Mouse (Mus musculus) erythroblast, embryonic 14.5 days (primary cell): ENCODE measurements at regions not wholly inside any gene's neighbourhood (a gene's known extent, or its start where the extent isn't known, plus 50 kb on each side); places are given as distances from the start of the nearest gene placed in this dataset.

Experiments
- H3K27me3 ChIP-seq: 2 replicates; pipeline ENCODE4 v1.6.1; 2012; ENCODE audit warnings: inconsistent platforms; ENCODE audit not compliant: control insufficient read depth
- H3K36me3 ChIP-seq: 2 replicates; pipeline ENCODE4 v1.6.1; 2012; ENCODE audit warnings: mild to moderate bottlenecking, inconsistent platforms; ENCODE audit not compliant: control insufficient read depth
- H3K4me1 ChIP-seq: 2 replicates; pipeline ENCODE4 v1.6.1; 2012; ENCODE audit warnings: inconsistent platforms; ENCODE audit not compliant: control insufficient read depth
- H3K4me3 ChIP-seq: replicated peaks from 2 replicates; pipeline ENCODE3; 2012; ENCODE audit warnings: moderate library complexity, mild to moderate bottlenecking, inconsistent platforms
- H3K9me3 ChIP-seq: 2 replicates; pipeline ENCODE4 v1.6.1; 2012; ENCODE audit warnings: low read length, inconsistent platforms, mixed read lengths; ENCODE audit not compliant: control insufficient read depth
- GATA1 ChIP-seq: IDR thresholded peaks from 2 replicates; pipeline ENCODE4 v1.6.1; 2012; ENCODE audit warnings: low read length, inconsistent platforms, mixed read lengths
- TAL1 ChIP-seq: IDR thresholded peaks from 3 replicates; pipeline ENCODE4 v1.6.1; 2012; ENCODE audit warnings: low read length, inconsistent platforms, mixed read lengths

DNA sequence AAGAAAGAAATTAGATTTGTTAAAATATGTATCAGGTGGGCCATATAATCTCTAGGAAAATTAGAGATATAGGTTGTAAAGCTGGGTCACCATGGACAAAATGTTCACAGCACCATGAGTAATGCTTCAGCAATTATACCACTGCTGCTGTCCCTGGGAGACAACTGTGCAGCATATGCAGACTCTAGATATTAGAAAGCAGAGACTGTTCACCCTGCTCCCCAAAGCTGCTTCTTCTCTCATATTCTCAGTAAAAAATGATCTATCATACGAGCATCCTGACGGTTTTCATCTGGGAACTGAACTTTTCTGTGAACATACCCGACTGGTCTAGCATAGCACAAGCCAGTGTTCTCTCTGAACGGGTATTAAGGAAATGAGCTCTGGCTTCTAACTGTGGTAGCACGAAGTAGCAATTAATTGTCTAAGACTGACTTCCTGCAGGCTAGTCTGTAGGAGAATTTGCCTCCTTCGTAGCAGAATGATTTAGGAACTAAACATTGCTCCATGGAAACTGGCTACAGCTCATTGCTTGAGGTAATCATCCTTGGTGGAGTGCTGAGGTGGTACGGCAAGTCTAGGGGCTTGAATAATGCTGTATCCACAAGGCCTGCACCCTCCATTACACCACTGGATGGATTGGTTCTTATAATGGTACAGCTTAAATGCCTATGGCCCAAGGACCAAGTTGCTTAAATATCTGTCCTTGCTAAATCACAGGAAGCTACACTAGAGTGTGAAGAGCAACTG lies 305.9 kb downstream of the Otol1 start:
- Histone ChIP-seq H3K9me3 (no peaks in the 10 kb centered on the region), H3K4me3 (no peak overlapping the region), H3K27me3 (no peaks in the 10 kb centered on the region), H3K4me1 (no peaks in the 10 kb centered on the region), H3K36me3 (no peaks in the 10 kb centered on the region)
- TF ChIP-seq TAL1 (no peak), GATA1 (no peak)

DNA sequence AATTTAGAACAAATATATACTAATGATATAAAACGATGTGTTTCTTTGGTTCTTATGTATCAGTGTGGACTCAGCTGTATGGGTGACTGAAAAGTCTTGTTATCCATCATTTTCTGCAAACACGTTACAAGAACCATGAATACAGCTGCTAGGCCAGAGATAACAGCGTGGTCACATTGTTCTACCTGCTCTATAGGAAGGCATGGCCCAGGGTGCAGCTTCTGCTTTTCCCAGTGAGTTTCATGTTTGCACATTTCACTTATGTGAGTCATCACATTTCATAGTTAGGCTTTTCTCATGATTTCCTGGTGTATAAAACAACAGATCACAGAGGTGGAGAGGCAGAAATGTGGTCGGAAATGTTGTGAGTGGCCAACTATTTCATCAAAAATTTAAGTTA lies 306.8 kb downstream of the Otol1 start:
- no peaks in the 10 kb centered on the region for H3K36me3 ChIP-seq
- no peak overlapping the region for H3K4me3 ChIP-seq
- TF ChIP-seq TAL1 = no peak
- TF ChIP-seq GATA1 = no peak
- H3K9me3 ChIP-seq = no peaks in the 10 kb centered on the region
- no peaks in the 10 kb centered on the region for H3K4me1 ChIP-seq
- H3K27me3 ChIP-seq = no peaks in the 10 kb centered on the region

- H3K4me3 ChIP-seq = no peak overlapping the region
- H3K9me3 ChIP-seq = no peaks in the 10 kb centered on the region
- H3K27me3 ChIP-seq = no peaks in the 10 kb centered on the region
- H3K36me3 ChIP-seq = no peaks in the 10 kb centered on the region
- no peaks in the 10 kb centered on the region for H3K4me1 ChIP-seq
- TF ChIP-seq TAL1 (no peak), GATA1 (no peak)
Observed at GRCm38 (mm10) chr3:70318377-70318776, 311.0 kb downstream of the Otol1 start.

DNA sequence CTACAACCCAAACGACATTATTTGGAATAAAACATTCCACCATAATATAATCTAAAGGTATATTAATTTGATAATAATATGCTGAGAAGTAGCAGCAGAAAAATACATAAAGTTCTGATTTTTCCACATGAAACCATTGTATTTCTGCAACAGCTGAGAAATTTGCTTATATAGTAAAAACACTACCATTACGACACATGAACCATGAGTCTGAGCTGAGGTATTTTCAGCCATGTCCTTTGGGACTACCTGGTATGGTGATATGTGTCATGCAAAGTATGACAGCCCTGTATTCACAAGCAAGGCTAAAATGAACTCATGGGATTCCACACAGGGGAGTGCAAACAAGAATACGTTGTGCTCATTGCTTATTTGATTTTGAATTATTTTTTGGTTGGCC lies 311.7 kb downstream of the Otol1 start:
- Histone ChIP-seq H3K27me3 (no peaks in the 10 kb centered on the region), H3K9me3 (no peaks in the 10 kb centered on the region), H3K36me3 (no peaks in the 10 kb centered on the region), H3K4me1 (no peaks in the 10 kb centered on the region), H3K4me3 (no peak overlapping the region)
- TF ChIP-seq GATA1 = no peak
- TF ChIP-seq TAL1 = no peak

DNA sequence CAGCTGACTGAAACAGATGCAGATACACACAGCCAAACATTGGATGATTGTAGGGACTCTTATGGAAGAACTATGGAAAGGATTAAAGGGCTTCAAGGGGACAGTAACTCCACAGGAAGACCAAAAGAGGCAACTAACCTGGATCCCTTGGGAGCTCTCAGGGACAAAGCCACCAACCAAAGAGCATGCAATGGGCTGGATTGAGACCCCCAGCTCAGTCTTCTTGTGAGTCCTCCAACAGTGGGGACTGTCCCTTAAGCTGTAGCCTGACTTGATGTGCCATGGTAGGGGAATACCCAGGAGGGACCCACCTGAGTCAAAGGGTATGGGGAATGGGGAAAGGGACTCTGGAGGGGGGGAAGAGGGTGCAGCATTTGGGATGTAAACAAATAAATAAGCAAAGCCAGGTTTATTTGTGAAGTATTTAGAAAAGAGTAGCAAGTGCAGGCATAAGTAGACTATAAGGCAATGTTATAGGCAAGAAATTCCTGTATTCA lies 313.8 kb downstream of the Otol1 start:
- no peaks in the 10 kb centered on the region for H3K4me1 ChIP-seq
- H3K27me3 ChIP-seq = no peaks in the 10 kb centered on the region
- H3K4me3 ChIP-seq = no peak overlapping the region
- no peaks in the 10 kb centered on the region for H3K9me3 ChIP-seq
- H3K36me3 ChIP-seq = no peaks in the 10 kb centered on the region
- TF ChIP-seq TAL1 (no peak), GATA1 (no peak)

DNA sequence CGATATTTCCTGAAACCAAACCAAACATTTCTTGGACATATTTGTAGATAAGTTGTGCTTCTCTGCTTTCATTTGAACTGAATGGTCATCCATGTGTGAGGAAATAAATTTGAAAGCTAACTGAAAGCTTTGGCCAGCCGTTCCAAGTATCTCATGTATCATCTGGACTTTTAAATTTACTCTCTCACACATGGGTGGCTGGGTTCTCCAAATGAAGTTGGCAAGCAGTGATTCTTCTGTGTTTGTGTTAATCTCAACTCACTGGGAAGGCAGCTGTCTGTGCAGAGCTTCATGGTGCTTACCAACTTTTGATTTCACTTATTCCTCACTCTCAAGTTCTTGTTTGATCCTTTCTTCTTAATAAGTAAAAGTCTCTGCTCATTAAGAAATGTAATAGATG lies 317.3 kb downstream of the Otol1 start:
- H3K4me3 ChIP-seq = no peak overlapping the region
- no peaks in the 10 kb centered on the region for H3K9me3 ChIP-seq
- TF ChIP-seq GATA1 (no peak), TAL1 (no peak)
- H3K36me3 ChIP-seq = no peaks in the 10 kb centered on the region
- H3K4me1 ChIP-seq = no peaks in the 10 kb centered on the region
- no peaks in the 10 kb centered on the region for H3K27me3 ChIP-seq
